Mouse (Mus musculus) embryo, embryonic 11.5 days (tissue): Measurements from ENCODE around the gene Casq2.
A peak's percentile ranks its signal among the peaks of the same experiment; 100 is the strongest.

ENCODE experiments used
- DNase-seq: peaks from one replicate; pipeline ENCODE4 v3.0.0-alpha.2; 2012; ENCODE audit warnings: low read depth, low spot score

The Casq2 gene

DNA sequence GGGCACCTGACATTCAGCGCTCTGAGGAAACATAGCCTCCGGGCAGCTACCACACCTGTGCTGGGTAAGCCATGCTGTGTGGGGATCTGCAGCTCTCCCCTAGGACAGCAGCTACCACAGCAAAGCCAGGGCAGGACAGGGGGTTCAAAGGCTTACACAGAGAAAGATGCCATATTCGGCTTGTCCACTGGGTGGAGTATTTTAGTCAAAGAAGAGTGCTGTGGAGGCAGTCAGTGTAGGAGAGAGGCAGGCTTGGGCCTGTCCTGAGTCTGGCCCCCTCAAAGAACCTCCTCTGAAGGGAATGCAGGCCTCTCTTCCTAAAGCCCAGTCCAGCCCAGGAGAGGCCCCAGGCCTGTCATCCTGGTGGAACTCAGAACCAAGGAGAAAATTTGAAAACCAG lies 4.4 kb upstream of the Casq2 start:
- DNase-seq: peak; percentile 69

DNA sequence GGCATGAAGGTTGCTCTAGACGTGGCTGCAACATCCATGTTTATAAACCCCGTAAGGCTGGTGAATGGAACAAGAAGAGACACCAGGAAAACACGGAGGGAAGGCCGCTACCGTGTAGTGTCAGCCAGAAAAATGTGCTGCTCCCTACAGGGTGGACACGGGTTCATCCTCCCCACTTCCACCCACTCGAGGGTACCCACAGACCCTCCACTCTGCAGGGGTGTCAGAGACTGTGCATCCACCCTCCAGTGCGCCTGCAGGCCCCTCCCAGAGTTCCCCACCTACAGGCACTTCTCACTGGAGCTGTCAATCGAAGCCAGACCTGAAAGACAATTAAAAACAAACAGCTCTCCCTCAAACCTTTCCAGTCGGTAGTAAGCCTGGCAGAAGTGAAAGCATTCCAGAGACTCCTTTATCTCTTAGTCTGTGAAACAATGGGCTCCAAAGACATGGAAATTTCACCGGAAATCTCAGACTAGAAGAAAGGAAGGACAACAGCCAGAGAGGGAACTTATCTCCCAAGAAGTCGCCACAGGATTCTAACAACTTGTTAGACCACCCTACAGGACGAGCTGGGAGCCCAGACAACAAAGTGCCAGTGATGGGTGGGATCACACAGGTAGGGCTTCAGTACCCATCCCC lies 2.5 kb upstream of the Casq2 start:
- no peak for DNase-seq

DNA sequence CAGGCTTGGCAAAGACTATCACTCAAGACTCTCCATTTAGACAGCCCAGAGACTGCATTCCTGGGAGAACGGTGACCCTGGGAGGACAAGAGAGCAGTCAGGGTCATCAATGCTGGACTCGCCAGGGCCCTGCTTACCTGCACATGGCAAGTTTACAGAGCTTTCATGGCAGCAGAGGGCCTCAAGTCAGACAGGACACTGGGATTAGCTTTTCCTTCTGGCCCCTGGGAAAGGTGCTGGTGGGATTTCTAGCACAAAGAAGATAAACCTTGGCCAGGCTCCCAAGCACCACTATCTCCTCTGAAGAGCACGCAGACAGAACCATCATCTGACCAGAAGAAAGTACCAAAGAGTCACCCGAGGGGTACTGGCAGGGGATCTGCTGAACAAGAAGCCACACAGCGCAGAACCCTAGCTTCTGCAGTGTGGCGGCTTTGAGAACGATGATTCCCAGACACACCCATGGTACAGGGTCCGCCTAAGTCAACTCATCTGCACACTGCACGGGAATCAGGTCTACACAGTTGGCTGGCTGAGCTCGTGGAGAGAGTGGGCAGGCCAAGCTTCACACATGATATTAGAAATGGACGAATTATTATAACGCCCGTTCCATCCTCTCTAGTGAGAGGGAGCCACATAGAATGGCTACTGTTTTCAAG lies 1.3 kb upstream of the Casq2 start:
- DNase-seq: no peak

DNA sequence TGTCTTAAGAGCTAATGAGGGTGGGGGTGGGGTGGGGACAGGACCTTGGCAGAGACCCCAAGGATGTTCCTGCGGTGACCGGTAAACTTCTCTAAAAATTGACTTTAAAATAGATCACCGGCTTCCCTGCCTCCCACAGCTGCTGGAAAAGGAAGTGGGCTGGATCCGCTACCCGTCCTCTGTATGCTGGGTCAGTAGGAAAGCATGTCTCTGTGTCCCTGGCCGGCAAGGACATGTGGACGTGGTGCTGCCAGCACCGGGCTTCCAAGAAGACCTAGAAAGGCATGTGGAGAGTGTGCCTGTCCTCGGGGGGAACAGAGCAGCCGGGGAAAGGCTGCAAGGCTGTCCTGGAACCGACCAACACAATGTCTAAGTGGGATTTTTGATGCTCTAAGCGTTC lies 496 bp upstream of the Casq2 start:
- DNase-seq: no peak

DNA sequence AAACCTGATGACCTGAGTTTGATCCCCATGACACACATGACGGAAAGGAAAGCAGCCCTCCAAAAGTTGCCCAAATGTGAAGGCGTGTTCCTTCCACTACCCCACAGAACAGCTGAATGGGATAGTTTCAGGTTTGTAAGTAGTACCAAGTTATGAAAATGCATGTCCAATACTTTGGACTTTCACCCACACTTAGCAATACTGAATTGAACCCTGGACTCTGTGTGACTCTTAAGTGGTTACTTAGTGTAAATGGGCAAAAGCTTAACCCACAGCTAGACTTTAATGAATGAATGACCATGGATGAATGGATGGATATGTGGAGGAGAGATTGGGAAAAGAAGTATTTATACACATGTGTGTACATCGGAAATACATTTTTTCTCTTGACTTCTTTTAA lies 8.6 kb downstream of the Casq2 start:
- DNase-seq: no peak

DNA sequence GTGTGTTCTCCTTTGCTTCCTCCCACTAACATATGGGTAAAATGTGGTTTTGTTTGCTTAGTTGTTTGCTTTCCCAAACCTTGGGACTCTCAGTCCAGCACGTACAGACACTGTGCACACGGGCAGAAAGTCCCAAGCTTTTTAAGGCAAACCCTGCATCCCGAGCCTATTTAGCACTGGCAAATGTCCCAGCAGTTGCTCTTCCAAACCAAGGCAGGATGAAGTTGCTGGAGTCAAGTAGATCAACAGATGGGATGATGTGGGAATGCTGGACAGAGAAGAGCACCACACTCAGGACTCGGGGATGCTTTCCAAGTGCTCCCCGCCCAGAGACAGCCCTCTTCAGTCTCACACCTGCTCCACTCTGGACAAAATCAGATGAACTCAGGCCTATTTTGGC lies 9.2 kb downstream of the Casq2 start:
- no peak for DNase-seq

DNA sequence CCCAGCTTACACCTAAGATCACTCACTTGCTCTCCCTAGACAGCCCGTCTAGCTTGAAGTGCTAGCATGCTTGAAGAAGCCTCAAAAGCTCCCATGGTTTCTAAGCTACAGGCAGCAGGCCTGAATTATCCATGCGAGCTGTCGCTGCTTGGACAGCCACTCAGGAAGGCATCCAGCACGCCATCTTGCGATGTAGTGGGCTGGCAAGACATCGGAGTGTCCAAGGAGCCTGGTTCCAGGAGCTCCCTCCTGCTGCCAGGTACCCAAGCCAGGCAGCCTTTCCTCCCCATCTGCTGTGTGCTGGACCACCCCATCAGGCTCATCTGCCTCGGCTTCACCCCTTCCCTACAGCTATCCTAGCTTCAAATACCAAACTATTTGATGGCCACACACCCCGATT lies 10.2 kb downstream of the Casq2 start:
- DNase-seq: no peak

DNA sequence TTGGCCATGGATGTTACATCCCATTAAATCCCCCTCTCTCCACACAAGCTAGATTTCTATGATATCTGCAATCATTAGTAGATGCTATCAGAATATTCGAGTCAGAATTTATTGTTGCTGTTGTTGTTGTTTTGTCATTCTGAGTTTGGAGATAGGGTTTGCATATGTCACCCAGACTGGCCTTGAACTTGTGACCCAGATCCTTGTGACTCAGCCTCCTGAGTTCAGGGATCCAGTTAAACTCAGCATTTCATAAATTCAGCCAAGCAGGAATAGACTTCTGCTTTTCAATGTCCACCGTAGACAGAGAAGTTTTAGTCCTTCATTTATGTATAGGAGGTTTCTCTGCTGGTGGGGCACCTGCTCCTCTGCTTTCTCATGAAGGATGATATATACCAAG lies 10.8 kb downstream of the Casq2 start:
- DNase-seq: no peak

DNA sequence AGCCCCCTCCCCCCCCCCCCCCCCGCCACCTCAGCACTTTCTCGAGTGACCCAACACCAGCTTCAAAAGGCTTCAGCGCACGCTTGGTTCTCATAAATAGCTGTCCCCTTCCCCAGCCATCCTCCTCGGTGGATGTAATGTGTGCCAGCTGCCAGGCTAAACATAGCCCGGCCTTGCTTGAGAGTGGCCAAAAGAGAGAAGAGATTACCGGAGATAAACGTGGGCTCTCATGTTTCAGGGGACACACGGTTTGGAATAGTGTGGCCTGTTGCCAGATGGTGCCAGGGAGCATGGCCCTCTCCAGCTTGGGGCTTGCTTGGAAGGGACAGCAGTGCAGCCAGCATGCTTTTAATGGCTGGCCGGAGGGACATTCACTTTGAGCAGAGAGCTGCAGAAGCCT lies 13.0 kb downstream of the Casq2 start:
- peak; percentile 4 for DNase-seq

DNA sequence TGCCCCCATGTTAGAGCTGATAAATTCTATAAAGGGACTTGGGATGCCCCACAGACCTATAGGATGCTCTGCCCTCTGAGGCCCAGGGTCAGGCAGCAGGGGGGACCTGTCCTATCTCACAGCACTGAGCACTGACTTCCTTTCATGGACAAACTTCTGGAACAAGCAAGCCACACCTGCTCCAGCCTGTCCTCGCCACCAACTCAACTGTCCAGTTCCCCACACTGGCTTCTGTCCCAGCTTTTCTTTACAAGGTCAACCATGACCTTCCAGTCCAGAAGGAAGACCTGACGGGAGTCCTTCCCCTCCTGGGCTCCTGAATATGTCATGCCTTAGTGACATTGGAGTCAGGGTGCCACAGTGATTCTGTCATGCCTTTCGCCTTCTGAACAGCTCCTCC lies 13.6 kb downstream of the Casq2 start:
- no peak for DNase-seq

DNA sequence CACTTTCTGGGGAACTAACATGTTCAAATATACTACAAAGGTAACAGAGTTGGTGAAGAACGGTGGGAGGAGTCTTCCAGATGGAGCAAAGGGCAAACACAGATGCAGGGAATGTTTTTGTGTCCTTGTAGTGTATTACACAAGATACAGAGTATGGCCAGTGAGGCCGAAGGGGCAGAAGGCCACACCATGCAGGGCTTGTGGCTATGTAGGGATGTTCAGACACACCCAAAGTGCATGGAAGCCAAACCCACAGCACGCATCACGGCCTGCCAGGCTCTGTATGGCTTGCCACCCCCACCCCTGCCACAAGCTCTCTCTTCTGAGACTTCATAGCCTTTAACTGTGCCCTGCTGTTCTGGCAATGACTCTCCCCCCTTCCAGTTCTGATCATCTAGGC lies 15.2 kb downstream of the Casq2 start:
- no peak for DNase-seq

DNA sequence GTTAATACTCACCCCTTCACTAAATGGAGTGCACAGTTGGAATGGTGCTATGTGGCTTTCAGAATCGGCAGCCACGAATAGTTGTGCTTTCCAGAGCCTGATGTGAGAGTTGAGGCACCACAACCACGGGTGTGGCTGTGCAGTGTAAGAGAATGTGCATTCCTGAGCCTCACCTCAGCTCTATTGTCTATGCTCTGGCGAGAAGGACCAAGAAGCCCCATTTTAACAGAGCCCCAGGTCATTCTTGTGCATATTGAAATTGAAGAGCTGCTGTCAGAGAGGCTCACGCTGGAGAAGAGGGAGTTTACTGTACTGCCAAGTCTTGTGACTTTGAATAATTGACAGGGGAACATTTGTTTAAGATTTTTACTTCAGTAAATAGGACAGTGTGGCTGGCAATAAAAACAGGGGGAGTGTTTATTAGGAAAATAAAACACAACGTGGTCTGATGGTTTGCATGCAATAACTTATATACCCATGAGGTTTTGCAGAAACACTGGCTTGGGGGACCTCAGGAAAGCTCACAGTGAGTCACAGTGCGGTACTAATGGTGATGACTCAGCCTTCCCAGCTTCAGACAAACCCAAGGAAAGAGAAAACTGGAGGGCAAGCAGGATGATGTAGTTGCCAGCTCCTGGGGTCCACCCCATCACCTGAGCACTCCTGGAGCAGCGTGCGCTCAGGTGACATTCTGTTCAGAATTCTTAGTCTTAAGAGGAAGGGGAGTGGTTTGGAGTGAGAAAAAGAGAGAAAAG lies 17.8 kb downstream of the Casq2 start:
- DNase-seq: no peak

DNA sequence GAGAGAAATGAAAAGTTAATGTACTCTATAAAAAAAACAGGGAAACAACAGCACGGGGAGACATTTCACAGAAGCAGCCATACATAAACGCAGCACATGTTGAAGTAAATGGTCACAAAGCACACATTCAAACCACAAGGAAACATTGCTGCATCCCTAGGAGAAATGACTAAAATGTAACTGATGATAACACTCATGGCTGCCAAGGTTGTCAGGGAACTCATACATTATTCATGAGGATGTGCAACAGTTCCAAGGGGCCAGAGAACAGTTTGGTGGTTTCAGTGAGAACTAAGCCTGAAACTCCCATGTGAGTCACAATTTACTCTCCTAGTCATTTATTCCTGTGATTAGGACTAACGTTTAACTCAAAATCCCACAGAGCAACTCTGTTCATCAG lies 22.0 kb downstream of the Casq2 start:
- DNase-seq: no peak

DNA sequence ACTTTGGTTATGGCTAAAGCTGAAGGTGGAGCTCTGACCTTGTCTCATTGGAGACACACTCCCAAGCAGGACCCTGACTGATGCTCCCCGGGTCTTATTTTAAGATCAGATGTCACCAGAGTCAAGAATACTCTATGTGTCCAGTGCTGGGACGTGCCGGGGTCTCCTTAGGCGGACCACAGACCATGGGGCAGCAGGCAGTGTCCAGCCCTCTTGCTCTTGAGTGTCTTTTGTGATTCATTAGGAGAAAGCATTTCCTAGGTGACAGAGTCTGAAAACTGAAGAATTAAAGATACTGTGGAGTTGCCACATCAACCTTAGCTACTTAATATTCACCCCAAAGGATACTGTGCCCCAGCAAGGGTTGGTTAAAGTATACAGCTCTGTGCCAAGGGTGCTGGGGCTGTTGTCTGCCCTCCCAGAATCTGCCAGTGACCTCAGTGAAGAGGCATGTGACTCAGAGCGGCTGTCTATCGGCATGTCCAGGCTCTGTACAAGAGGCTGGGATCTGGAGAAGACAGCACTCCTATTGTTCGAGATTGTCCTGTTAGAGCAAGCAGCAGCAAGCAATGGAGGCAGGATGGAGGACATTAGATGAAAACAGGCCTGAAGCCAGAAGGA lies 25.9 kb downstream of the Casq2 start:
- no peak for DNase-seq

DNA sequence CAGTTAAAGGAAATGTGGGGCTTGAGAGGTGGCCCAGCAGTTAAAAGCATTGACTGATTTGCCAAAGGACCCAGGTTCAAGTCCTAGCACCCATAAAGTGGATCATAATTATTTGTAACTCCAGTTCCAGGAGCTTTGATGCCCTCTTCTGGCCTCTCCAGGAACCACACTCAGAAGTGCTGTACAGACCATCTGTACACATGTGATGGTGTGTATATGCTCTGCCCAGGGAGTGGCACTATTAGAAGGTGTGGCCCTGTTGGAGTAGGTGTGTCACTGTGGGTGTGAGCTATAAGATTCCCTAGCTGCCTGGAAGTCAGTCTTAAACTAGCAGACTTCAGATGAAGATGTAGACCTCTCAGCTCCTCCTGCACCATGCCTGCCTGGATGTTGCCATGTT lies 34.7 kb downstream of the Casq2 start:
- DNase-seq: no peak

DNA sequence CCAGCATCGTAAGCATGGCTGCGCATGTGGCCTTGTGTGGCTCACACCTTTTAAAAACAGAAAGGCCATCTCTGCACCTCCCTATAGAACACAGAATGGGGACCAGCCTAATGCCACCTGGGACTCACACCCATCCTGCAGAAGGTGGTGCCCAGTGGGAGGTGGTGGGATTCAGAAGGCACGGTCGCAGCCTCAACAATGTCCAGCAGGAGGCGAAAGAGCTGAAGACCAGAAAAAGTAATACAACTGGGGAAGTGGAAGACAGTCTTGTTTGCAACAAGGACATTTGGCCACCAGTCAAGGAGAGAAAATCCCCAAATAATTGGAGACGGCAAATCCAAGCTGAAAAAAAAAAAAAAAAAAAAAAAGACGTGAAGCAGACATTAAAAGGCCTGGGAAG lies 35.8 kb downstream of the Casq2 start:
- DNase-seq: no peak

DNA sequence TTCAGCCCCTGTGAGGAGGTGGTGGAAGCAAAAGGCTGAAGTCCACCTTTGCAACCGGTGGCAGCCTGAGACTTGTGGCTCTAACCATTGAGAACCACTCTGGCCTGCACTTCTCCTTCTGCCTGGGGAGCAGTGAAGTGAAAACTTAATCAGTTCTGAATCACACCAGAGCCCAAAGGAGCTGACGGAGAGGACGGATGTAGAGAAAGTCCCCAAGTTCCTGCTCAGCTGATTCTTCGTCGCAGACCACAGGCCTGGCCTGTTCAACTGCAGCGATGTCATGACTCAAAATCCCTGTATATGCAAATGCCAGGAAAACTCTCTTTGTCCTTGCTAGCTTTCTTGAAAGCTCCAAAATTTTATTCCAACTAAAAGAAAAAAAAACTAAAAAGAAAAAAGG lies 37.4 kb downstream of the Casq2 start:
- no peak for DNase-seq

DNA sequence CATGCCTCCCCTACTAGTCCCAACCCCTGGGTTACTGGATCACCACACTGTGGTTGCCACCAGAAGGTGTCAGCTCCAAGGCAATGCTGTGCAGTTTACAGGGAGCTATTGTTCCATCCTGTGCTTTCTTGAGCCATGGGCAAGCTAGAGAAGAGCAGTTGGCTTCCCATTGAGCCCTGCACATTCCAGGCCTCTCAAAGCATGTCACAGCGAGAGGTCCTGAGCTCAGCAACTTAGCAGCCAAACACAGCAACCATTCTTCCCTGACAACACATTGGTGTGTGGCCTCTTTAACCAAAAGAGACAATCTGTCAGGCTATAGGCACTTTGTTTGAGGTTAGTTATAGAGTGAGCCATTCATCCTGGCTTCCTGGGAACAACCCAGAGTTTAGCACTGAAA lies 39.3 kb downstream of the Casq2 start:
- no peak for DNase-seq

DNA sequence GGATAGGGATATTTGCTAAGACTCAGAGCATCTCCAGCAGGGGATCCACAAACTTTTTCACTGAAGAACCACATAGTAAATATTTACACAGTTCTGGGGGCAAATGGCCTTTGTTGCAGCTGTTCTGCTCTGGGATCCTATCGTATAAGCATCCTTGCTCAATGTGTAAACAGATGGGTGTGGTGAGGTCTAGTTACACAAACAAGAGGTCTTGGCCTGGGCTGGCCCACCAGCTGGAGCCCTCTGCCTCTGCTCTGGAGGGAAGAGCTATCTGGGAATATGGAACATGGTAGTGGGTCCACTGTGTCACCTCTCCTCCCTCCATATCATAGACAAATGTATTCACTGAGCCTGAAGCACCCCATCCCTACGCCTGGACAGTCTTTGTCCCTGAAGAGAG lies 40.9 kb downstream of the Casq2 start:
- no peak for DNase-seq

DNA sequence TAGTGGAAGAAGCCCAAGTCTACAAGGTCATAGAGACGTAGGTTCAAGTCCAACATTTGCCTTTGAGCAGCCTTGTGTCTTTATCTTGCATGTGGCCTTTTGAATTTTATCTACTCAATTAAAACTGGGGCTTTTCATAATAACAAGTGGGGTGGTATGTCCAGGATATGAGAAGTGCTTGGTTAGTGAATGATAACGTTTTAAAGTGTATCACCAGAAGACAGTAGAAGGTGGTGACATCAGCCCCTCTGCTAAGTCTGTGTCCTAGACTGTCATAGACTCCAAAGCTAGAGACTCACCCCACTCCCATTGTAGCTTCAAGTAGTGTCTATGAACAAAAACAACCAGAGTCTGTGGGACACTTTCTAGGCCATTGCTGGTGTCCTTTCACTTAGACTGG lies 42.0 kb downstream of the Casq2 start:
- DNase-seq: no peak

DNA sequence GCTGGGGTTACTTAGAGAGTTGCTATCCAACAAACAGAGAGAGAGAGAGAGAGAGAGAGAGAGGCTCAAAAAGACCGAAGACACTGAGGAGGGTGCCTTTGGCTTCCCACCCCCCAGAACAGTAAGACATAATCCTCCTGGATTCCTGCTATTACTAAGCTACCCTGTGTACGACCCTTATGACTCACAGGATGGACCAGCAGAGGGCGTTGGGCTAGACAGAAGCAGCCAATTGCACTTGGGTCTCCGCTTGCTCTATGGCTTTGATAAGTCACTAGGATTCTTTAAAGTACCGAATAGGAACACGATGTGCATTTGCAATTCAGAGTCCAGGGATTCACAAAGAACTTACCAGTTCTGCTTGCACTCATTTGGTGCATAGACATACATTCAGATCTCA lies 44.3 kb downstream of the Casq2 start:
- no peak for DNase-seq

DNA sequence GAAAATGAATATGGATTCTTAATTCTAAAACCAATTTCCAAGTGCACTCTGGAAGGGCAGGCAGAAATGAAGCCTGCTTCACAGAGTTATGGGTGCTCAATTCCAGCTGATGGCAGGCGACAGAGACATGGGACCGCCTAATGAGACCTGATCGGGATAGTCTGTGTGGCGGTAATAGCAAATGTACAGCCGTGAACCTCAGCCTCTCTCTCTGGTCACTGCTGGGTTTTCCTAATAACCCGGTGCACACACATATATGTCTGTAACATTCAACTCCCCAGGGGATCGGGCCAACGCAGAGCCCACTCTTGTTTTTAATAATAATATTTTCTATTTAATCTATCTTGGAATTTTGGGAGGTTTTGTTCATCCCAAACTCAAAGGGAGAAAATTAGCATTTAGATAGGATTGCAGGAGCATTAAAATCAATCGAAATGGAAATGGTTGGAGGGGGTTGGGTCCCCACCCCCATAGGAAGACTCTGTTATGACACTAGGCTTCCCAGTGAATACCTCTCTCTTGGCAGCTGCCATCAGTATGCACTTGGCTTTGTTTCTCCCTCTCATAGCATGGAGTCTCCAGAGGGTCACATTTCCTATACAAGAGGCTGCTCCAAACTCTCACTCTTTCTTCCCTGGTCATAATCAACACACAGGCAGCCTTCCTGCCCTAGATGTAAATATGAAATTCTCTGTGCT lies 45.6 kb downstream of the Casq2 start:
- no peak for DNase-seq
